Mouse (Mus musculus) heart, embryonic 14.5 days (tissue): ENCODE data around the gene Pgpep1. TPM values are rescaled to one million over a fixed set of nuclear protein-coding genes. Genes with fewer than 3 reads are reported as not detected.

ENCODE experiments used
- ATAC-seq: fragments of 200-750 bp; cut with Nextera tagmentation; 2 replicates; pipeline ENCODE4 v1.8.0; 2017; ENCODE audit warnings: low read depth, moderate TSS enrichment; ENCODE audit not compliant: insufficient number of reproducible peaks, insufficient read depth, low FRiP score
- H3K27ac ChIP-seq, 2 experiments: fragments of 200-500 bp in 1 of 2; fragments of 300-500 bp in 1 of 2; sonication (generic) in 1 of 2; replicated peaks in 1 of 2; 2 replicates each; pipeline ENCODE4 v1.5.1; 2012 to 2014; ENCODE audit warnings: low read depth in 2 of 2, low read length in 2 of 2, control low read depth in 1 of 2, mild to moderate bottlenecking in 1 of 2, mixed read lengths in 1 of 2; ENCODE audit not compliant: control insufficient read depth in 1 of 2, insufficient read depth in 1 of 2
- H3K27me3 ChIP-seq: fragments of 300-500 bp; sonication (generic); 2 replicates; pipeline ENCODE4 v1.6.1; 2014; ENCODE audit warnings: mild to moderate bottlenecking, low read length, control low read depth; ENCODE audit not compliant: control insufficient read depth, insufficient read depth
- H3K36me3 ChIP-seq: fragments of 300-500 bp; sonication (generic); 2 replicates; pipeline ENCODE4 v1.6.1; 2014; ENCODE audit warnings: mild to moderate bottlenecking, control low read depth, low read length, mixed read lengths; ENCODE audit not compliant: control insufficient read depth, insufficient read depth
- H3K4me1 ChIP-seq, 2 experiments: fragments of 200-500 bp in 1 of 2; fragments of 300-500 bp in 1 of 2; sonication (generic) in 1 of 2; 2 replicates each; pipeline ENCODE4 v1.6.1; 2012 to 2014; ENCODE audit warnings: low read length in 2 of 2, control low read depth in 1 of 2, mixed read lengths in 1 of 2; ENCODE audit not compliant: control insufficient read depth in 2 of 2, insufficient read depth in 2 of 2
- H3K4me2 ChIP-seq: fragments of 300-500 bp; sonication (generic); 2 replicates; pipeline ENCODE4 v1.6.1; 2014; ENCODE audit warnings: mild to moderate bottlenecking, low read length
- H3K4me3 ChIP-seq, 2 experiments: fragments of 200-500 bp in 1 of 2; fragments of 300-500 bp in 1 of 2; sonication (generic) in 1 of 2; 2 replicates each; pipeline ENCODE4 v1.5.1; 2012 to 2014; ENCODE audit warnings: low read length in 2 of 2, mild to moderate bottlenecking in 2 of 2, control low read depth in 1 of 2, low read depth in 1 of 2, moderate library complexity in 1 of 2; ENCODE audit not compliant: control insufficient read depth in 1 of 2, insufficient read depth in 1 of 2
- H3K9ac ChIP-seq: fragments of 300-500 bp; sonication (generic); 2 replicates; pipeline ENCODE4 v1.6.1; 2014; ENCODE audit warnings: mild to moderate bottlenecking, low read length
- H3K9me3 ChIP-seq: fragments of 300-500 bp; sonication (generic); 2 replicates; pipeline ENCODE4 v1.6.1; 2016; ENCODE audit warnings: low read length, control low read depth; ENCODE audit not compliant: control insufficient read depth
- WGBS: fragments of 180-500 bp; shearing (Covaris S2); extraction: QIAGEN DNeasy Blood & Tissue Kit; methylation state at CpG from one replicate; pipeline ENCODE4 v1.1.7; 2014; 5-methylcytosine and 5-hydroxymethylcytosine counted together
- polyA plus RNA-seq: library from polyadenylated mRNA; unstranded; fragments of >200 nt; fragmentation: Nextera tagmentation; extraction: Ambion mirVana; gene quantifications from 2 replicates; pipeline ENCODE4 v1.2.1, GENCODE M21; 2014

The Pgpep1 gene
- polyA plus RNA-seq, 1 experiment from 2014 or later, result 46.6 TPM

DNA sequence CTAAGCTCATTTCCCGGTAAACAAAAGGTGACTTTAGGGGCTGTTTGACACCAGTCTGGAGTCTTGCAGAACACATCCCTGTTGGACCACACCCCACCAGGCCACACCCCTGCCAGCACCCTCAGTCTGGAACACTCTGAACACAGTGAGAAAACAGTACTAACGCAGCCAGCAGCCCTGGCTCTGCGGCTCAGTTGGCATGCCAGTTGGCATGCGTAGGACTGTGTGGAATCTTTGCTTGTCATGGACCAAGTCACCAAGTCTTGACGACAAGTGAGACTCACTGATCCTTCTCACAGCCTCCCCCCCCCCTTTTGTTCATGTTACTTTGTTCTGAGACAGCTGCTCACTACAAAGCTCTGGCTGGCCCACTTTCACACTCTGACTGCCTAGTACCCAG is 6.9 kb upstream of the Pgpep1 start:
- Histone ChIP-seq H3K4me3 (no peak overlapping the region), H3K9me3 (no peaks in the 10 kb centered on the region), H3K9ac (no peak overlapping the region), H3K4me2 (no peak overlapping the region), H3K27ac (no peak overlapping the region), H3K27me3 (no peaks in the 10 kb centered on the region), H3K4me1 (no peaks in the 10 kb centered on the region), H3K36me3 (no peaks in the 10 kb centered on the region)
- no peak for ATAC-seq
- 58% methylated on average over 5 of the region's 5 CpGs for WGBS

DNA sequence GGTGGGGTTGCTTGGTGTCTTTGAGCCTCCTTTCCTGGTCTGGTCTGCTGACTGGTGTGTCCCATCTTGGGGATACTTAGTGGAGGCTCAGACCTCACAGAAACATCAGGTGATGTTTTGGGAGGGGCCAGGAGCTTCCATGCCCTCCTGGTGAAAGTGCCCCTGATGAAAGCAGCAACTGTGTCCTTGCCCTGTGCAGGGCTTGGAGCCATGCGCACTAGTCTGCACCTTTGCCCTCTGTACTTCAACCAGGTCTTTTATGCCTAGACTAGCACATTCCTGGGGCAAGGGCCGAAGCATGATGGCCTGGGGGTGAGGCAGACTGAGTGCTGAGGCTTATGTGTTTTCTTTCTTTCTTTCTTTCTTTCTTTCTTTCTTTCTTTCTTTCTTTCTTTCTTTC is 5.4 kb upstream of the Pgpep1 start:
- Histone ChIP-seq H3K4me1 (peaks cover 0 to under 1% of the 10 kb centered on the region in 2 experiments; a peak in 3 of 4 replicates), H3K36me3 (no peaks in the 10 kb centered on the region), H3K9me3 (no peaks in the 10 kb centered on the region), H3K4me3 (no peak overlapping the region), H3K27me3 (no peaks in the 10 kb centered on the region), H3K4me2 (no peak overlapping the region), H3K27ac (no peak overlapping the region), H3K9ac (no peak overlapping the region)
- ATAC-seq, result no peak
- WGBS, result 81% methylated on average over 2 of the region's 2 CpGs

DNA sequence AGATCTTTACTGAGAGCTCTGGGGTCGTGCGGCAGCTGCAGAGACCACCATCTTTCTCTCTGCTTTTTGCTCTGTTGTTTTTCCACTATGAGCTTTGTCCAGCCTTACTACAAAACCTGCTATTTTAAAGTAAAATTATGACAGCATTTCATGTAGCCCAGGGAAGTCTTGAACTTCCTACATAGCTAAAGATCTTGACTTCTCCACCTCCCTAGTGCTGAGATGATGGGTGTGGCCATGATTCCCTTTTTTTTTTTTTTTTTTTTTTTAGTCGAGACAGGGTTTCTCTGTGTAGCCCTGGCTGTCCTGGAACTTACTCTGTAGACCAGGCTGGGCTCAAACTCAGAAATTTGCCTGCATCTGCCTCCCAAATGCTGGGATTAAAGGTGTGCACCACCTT is 4.4 kb upstream of the Pgpep1 start:
- Histone ChIP-seq H3K4me1 (peaks cover 5 to 6% of the 10 kb centered on the region in 2 experiments; a peak in 3 of 4 replicates), H3K27ac (no peak overlapping the region), H3K4me3 (no peak overlapping the region), H3K9ac (no peak overlapping the region), H3K27me3 (no peaks in the 10 kb centered on the region), H3K4me2 (no peak overlapping the region), H3K36me3 (no peaks in the 10 kb centered on the region), H3K9me3 (no peaks in the 10 kb centered on the region)
- ATAC-seq, result no peak
- WGBS, result 70% methylated on average over 3 of the region's 3 CpGs

DNA sequence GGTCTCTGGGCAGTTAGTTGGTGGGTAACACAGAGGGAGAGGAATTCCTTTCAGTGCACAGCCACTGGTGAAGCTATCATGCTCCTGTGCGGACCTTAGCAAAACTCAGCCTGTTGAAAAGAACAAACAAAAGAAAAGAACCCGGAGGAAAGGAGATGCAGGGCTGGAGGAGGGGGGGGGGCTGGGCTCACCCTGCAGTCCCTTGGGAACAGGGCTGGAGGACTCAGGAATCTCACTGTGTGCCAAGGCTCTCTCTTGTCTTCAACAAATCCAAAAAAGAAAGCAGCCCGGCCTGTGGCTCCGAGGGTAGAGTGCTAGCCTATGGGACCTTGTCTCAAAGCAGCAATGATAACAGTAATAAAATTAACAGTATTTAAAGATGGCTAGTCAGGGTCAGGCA is 3.5 kb upstream of the Pgpep1 start:
- no peak for ATAC-seq
- Histone ChIP-seq H3K4me2 (no peak overlapping the region), H3K27ac (no peak overlapping the region), H3K4me1 (peaks cover 5 to 11% of the 10 kb centered on the region in 2 experiments; a peak in 3 of 4 replicates), H3K9ac (no peak overlapping the region), H3K9me3 (no peaks in the 10 kb centered on the region), H3K4me3 (no peak overlapping the region), H3K27me3 (no peaks in the 10 kb centered on the region), H3K36me3 (no peaks in the 10 kb centered on the region)
- 51% methylated on average over 4 of the region's 4 CpGs for WGBS

DNA sequence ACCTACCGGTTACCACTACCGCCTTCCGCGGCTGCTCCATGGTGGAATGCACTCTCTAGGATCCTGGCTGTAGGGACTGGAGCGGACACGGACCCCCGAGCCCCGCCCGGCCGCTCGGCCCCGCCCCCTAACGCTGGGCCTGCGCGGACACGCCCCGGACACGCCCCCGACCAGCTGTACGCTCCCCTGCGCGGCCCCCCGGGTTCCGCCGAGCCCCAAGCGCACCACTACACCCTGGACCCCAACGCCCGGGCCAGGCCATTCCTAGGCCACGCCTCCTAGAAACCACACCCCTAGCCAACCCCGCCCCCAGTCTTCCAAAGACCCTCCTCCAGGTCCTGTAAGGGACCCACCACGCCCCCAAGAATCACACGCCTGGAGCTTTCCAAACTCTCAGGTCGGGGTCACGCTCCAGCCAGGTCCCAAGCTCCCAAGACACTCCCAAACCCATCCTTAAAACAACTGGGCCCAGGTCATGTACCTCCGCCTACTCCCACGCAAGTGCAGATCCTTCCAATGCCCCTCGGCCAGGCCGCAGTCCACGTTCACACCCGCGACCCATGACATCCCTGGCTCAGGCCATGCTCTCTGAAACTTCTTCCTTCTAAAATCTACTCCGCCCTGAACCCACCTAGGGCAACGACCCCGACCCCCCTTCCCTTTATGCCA is 450 bp downstream of the Pgpep1 start:
- Histone ChIP-seq H3K9ac (peak overlapping the region; percentile 95), H3K27ac (peak overlapping the region; percentile 82 to 89), H3K4me2 (peak overlapping the region; percentile 95), H3K9me3 (no peaks in the 10 kb centered on the region), H3K27me3 (no peaks in the 10 kb centered on the region), H3K36me3 (peaks cover 28% of the 10 kb centered on the region), H3K4me3 (peak overlapping the region; percentile 88 to 89), H3K4me1 (peaks cover 15 to 23% of the 10 kb centered on the region in 2 experiments)
- peak; percentile 96 for ATAC-seq
- WGBS, result 1% methylated on average over 44 of the region's 44 CpGs

DNA sequence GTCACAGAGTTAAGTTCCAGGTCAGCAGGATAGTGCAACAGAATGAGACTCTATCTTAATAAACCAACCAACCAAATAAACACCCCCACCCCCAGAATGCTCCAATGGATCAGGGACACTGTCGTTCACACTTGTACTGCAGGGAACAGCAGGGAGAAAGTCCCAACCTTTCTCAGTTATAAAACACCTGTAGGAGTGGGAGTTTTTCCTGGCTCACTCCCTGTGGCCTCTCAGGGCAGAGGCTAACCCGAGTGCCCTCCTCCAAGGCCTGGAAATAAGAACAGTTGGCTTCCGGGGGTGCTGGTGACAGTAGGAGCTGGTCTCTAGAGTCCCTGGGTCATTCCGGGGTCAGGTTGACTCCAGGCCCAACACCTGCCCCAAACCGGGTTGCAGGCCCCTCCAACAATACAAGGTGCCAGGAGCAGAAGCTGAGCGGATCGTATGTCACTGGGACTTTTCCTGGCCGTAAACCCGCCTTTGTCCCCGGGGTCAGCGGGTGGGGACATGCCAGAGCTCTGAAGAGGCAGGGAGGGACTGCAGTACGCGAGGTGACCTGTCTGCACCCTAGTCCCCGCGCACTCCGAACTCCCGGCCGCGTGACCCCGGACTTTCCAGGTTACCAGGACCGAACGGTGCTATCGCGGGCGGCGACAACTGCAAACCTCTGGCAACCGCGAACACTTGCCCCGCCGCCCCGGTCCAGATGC is 1.1 kb downstream of the Pgpep1 start:
- ATAC-seq, result peak; percentile 61
- H3K4me1 ChIP-seq, result peaks cover 15 to 23% of the 10 kb centered on the region in 2 experiments
- H3K9me3 ChIP-seq, result no peaks in the 10 kb centered on the region
- H3K27me3 ChIP-seq, result no peaks in the 10 kb centered on the region
- H3K36me3 ChIP-seq, result peaks cover 34% of the 10 kb centered on the region
- H3K4me2 ChIP-seq, result peak overlapping the region; percentile 95
- peak overlapping the region; percentile 88 to 89 for H3K4me3 ChIP-seq
- WGBS, result under 1% methylated on average over 31 of the region's 31 CpGs
- H3K9ac ChIP-seq, result peak overlapping the region; percentile 95
- peak overlapping the region; percentile 82 to 89 for H3K27ac ChIP-seq

DNA sequence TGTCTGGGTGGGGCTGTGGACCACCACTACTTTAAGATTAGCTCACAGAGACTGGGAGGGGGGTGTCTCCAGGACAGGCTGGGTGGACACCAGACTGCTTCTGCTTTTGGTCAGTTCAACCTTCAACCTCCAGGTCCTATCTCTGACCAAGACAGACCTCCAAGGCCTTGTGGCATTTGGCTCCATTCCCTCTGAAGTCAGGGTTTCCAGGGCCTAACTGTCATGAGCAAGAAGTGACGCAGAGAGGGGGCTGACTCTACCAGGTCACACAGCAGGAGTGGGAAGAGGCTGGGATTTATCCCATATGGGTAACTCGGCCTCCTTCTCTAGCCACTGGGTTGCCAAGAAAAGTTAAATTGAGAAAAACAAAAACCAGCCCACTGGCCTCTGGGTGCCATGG is 2.4 kb downstream of the Pgpep1 start:
- no peaks in the 10 kb centered on the region for H3K27me3 ChIP-seq
- H3K9ac ChIP-seq, result peak overlapping the region; percentile 95
- peak overlapping the region; percentile 95 for H3K4me2 ChIP-seq
- peaks cover 15 to 23% of the 10 kb centered on the region in 2 experiments for H3K4me1 ChIP-seq
- no peaks in the 10 kb centered on the region for H3K9me3 ChIP-seq
- ATAC-seq, result no peak
- H3K27ac ChIP-seq, result no peak overlapping the region
- 0 out of 4 replicates have a peak overlapping the region, but pooled peaks of 1 of the 2 experiments have one; percentile 88 for H3K4me3 ChIP-seq
- WGBS, result 76% methylated on average over 2 of the region's 2 CpGs
- H3K36me3 ChIP-seq, result peaks cover 37% of the 10 kb centered on the region
